Mouse (Mus musculus) erythroblast, embryonic 14.5 days (primary cell): ENCODE results near the gene Rhbg. TPM values are rescaled to one million over a fixed set of nuclear protein-coding genes. Genes with fewer than 3 reads are reported as not detected.

Experiments used
- H3K27me3 ChIP-seq: 2 replicates; pipeline ENCODE4 v1.6.1; 2012; ENCODE audit warnings: inconsistent platforms; ENCODE audit not compliant: control insufficient read depth
- H3K36me3 ChIP-seq: 2 replicates; pipeline ENCODE4 v1.6.1; 2012; ENCODE audit warnings: mild to moderate bottlenecking, inconsistent platforms; ENCODE audit not compliant: control insufficient read depth
- H3K4me1 ChIP-seq: 2 replicates; pipeline ENCODE4 v1.6.1; 2012; ENCODE audit warnings: inconsistent platforms; ENCODE audit not compliant: control insufficient read depth
- H3K4me3 ChIP-seq: replicated peaks from 2 replicates; pipeline ENCODE3; 2012; ENCODE audit warnings: moderate library complexity, mild to moderate bottlenecking, inconsistent platforms
- H3K9me3 ChIP-seq: 2 replicates; pipeline ENCODE4 v1.6.1; 2012; ENCODE audit warnings: low read length, inconsistent platforms, mixed read lengths; ENCODE audit not compliant: control insufficient read depth
- GATA1 ChIP-seq: IDR thresholded peaks from 2 replicates; pipeline ENCODE4 v1.6.1; 2012; ENCODE audit warnings: low read length, inconsistent platforms, mixed read lengths
- TAL1 ChIP-seq: IDR thresholded peaks from 3 replicates; pipeline ENCODE4 v1.6.1; 2012; ENCODE audit warnings: low read length, inconsistent platforms, mixed read lengths
- polyA plus RNA-seq: library from polyadenylated mRNA; stranded (reverse); fragments of >175 nt; gene quantifications from 2 replicates; pipeline ENCODE4 v1.2.3, GENCODE M21; 2012

Gene Rhbg
- polyA plus RNA-seq, 1 experiment, result not detected

DNA sequence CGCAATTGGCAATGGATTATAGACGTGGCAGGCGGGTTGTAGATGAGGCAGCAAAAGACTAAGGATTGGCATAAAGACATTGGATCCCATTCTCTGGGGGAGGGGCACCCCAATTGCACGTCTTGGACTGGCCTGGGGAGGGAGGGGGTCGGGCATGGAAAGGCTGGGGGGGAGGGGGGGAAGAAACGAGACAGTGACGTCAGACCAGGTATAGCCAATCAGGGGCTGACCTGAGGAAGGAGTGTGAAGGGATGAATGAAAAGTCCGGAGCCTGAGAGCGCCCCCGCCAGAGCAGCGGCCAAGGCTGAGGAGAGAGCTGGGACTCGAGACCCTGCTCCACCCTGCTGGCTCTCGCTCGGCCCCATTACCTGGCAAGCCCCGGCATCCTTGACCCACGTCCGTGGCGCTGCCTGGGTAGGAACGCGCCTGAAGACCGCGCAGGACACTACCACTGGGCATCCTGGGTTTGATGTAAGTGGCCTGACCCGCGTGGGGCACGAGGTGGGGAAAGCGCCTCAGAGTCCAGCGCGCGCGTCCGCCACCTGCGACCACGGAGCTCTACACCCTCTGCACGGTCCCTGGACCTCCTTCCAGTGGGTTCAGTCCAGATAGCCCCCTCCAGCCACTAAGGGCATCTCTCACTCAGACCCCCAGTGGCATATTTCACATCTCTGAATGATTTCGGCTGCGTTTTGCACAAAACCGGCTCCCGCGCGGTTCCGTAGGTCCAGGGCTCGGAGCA is 40.1 kb downstream of the Rhbg start:
- H3K27me3 ChIP-seq, result peaks cover 98% of the 10 kb centered on the region
- no peak overlapping the region for H3K4me3 ChIP-seq
- peaks cover 15% of the 10 kb centered on the region; the same call in 1 of the 2 replicates for H3K9me3 ChIP-seq
- H3K4me1 ChIP-seq, result peaks cover 26% of the 10 kb centered on the region
- TF ChIP-seq TAL1 (no peak), GATA1 (no peak)
- H3K36me3 ChIP-seq, result no peaks in the 10 kb centered on the region

DNA sequence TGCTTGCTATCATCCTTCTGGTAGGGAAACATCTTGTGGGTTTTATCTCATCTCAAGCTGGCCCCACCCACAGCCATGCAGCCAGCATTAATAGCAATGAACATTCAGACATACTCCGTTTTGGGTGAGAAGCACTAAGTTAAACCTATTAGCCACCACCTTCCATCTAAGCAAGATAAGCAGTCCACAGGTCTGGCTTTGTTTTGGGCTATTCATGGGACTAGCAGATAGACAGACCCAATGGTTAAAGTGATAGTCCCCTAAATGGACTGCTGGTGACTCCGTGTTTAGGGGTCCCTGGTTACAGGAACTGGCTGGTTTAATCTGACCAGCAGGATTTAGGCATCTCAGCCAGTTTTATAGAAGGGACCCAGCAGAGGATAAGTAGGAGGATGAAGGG is 41.5 kb downstream of the Rhbg start:
- H3K4me1 ChIP-seq, result peaks cover 26% of the 10 kb centered on the region
- H3K36me3 ChIP-seq, result no peaks in the 10 kb centered on the region
- H3K9me3 ChIP-seq, result peaks cover 15% of the 10 kb centered on the region; the same call in 1 of the 2 replicates
- H3K27me3 ChIP-seq, result peaks cover 98% of the 10 kb centered on the region
- H3K4me3 ChIP-seq, result no peak overlapping the region
- TF ChIP-seq TAL1, result no peak
- TF ChIP-seq GATA1, result no peak

DNA sequence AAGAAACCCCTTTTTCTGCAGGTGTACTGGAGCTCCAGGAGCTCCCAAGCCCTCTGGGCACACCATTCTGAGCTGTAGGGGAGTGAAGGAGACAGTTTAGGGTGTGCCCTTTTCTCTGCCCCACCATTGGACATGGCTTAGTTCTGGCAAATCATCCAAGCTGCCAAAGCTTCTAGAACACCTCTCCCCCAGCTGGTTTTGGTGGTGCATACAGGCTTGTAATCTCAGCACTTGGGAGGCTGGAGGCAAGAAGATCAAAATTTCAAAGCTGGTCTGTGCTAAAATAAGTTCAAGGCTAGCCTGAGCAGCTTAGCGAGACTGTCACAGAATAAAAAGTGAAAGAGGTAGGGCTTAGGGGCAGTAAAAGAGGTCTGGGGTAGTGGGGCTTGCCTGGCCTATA is 42.2 kb downstream of the Rhbg start:
- peaks cover 15% of the 10 kb centered on the region; the same call in 1 of the 2 replicates for H3K9me3 ChIP-seq
- TF ChIP-seq GATA1 (no peak), TAL1 (no peak)
- peaks cover 26% of the 10 kb centered on the region for H3K4me1 ChIP-seq
- no peak overlapping the region for H3K4me3 ChIP-seq
- H3K27me3 ChIP-seq, result peaks cover 98% of the 10 kb centered on the region
- H3K36me3 ChIP-seq, result no peaks in the 10 kb centered on the region

DNA sequence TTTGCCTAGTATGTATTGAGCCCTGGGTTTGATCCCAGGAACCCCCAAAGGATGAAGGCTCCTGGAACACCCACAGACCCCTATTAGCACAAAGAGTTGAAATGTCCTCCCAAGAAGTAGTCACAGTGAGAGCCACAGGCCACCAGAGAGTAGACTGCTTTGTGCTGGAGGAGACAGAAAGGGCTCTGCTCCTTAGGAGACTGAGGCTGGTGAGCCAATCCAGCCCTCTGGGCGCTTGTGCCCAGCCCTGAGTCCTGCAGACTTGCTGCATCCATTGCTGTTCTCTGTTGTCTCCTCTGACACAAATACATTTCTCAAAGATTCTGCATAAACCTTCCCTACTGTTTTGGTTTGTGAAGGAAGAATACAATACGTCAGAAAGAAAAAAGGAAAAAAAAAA is 43.6 kb downstream of the Rhbg start:
- Histone ChIP-seq H3K36me3 (no peaks in the 10 kb centered on the region), H3K4me3 (no peak overlapping the region), H3K27me3 (peaks cover 98% of the 10 kb centered on the region), H3K9me3 (peaks cover 14% of the 10 kb centered on the region; the same call in 1 of the 2 replicates), H3K4me1 (peaks cover 26% of the 10 kb centered on the region)
- TF ChIP-seq TAL1 (no peak), GATA1 (no peak)

DNA sequence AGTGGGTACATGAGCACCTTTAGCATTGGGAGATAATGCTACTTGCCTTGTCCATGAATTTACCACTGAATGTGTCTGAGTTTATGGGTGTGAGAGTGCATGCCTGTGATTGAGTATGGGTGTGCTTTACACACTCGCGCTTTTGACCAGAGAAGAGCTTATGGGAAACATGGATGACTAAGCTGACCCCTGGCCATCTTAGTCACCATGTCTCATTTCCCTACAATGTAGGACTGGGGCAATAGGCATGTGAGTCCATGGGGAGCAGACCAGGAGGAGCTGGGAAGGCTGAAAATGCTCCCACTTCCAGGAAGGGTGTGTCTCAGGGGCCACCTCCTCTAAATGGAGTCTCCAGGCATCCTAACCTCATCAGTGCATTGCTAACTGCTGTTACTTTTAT is 44.4 kb downstream of the Rhbg start:
- H3K4me1 ChIP-seq, result peaks cover 20% of the 10 kb centered on the region
- TF ChIP-seq TAL1, result no peak
- TF ChIP-seq GATA1, result no peak
- H3K4me3 ChIP-seq, result no peak overlapping the region
- peaks cover 9% of the 10 kb centered on the region; the same call in 1 of the 2 replicates for H3K9me3 ChIP-seq
- no peaks in the 10 kb centered on the region for H3K36me3 ChIP-seq
- peaks cover 98% of the 10 kb centered on the region for H3K27me3 ChIP-seq

DNA sequence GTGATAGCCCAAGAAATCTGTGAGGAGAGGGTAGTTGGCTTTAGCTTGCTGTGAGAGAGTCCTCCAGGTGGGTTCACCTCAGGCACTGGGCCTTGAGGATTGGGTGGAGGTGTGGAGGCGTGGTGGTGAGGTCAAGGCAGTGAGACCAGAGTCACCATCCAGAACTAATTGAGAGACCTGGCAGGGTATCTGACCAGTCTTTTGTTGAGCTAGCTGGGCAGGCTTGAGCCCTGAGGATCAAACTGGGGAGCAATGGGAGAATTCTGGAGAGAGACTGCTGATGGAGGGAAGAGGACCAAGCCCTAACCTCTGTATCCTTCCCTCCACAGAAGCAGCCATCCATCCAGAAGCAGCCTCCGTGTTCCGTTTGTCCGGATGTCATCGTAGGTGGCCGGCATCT is 45.2 kb downstream of the Rhbg start:
- TF ChIP-seq GATA1 (no peak), TAL1 (no peak)
- peaks cover 98% of the 10 kb centered on the region for H3K27me3 ChIP-seq
- no peaks in the 10 kb centered on the region for H3K36me3 ChIP-seq
- no peak overlapping the region for H3K4me3 ChIP-seq
- peaks cover under 1% of the 10 kb centered on the region; the same call in 1 of the 2 replicates for H3K9me3 ChIP-seq
- peaks cover 15% of the 10 kb centered on the region for H3K4me1 ChIP-seq

DNA sequence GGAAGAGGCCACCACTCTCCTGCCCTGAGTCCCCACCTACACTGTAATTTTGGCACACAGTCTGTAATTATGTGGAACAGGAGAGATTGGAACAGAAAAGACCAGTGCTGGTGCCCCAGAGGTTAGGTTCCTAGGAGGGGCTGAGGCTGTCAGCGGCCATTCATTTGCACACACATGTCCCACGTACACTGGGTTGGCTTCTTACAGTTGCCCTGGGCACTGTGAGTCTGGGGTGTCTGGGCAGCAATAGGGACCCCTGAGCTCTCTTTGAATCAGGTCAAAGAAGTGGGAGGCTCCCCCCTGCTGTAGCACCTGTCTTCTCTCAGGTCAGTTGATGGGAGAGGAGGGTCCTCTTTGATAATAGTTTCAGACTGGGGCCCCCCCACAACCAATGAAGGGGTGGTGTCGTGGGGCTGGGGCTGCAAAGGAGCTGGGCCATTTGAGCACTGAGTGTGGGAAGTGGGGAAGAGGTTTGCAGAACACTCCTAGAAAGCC is 46.2 kb downstream of the Rhbg start:
- Histone ChIP-seq H3K4me3 (no peak overlapping the region), H3K27me3 (peaks cover 98% of the 10 kb centered on the region), H3K4me1 (peaks cover 12% of the 10 kb centered on the region), H3K36me3 (no peaks in the 10 kb centered on the region), H3K9me3 (no peaks in the 10 kb centered on the region)
- TF ChIP-seq TAL1 (no peak), GATA1 (no peak)

DNA sequence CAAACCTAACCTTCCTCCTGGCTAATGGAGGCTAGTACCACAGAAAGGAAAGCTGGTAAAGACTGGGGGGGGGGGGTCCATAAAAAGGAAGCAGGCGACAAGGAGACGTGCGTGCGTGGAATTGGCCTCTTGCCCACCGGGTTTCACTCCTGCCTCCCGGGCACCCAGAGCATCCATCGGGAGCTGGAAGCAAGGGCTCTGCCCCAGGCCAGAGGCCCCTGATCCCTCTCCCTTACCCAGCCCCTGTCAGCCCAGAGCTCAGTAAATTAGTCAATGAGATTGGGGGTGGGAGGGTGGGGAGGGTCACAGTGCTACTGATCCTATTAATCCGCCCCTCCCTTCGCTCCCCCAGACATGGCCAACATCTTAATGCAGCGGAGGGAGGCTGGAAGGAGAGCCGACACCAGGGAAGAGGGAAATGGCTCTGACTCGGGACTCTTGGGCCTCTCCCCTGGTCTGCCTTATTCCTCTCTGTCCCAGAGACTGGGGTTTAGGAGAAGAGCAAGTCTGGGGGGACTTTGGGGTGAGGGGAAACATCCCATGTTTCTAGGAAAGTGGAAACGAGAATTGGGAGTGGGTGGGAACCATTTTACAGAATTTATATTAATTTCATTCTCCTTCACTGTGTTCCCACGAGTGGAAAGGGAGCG is 46.9 kb downstream of the Rhbg start:
- Histone ChIP-seq H3K4me3 (no peak overlapping the region), H3K4me1 (peaks cover 7% of the 10 kb centered on the region), H3K36me3 (no peaks in the 10 kb centered on the region), H3K27me3 (peaks cover 100% of the 10 kb centered on the region), H3K9me3 (no peaks in the 10 kb centered on the region)
- TF ChIP-seq TAL1, result no peak
- TF ChIP-seq GATA1, result no peak

DNA sequence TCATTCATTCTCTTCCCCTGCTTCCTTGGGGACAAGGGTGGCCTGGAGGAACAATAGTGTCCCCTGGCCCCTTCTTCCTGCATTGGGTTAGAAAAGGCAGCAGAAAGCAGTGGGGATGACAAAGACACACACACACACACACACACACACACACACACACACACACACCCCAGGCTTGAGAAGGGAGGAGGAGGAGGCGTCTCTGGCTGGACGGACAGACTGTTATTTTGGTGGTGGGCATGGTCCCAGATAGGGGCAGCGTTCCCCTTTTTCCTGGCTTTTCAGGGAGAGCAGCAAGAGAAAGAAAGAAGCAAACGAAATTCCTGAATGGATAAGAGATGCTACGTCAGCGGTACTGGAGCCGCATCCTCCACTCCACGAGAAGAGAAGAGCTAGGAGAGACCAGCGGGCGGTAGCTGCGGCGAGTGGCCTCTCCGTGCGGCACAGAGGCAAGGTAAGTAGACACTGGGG is 47.6 kb downstream of the Rhbg start:
- no peak for TF ChIP-seq GATA1
- TF ChIP-seq TAL1, result no peak
- Histone ChIP-seq H3K9me3 (no peaks in the 10 kb centered on the region), H3K36me3 (no peaks in the 10 kb centered on the region), H3K27me3 (peaks cover 100% of the 10 kb centered on the region), H3K4me1 (peaks cover under 1% of the 10 kb centered on the region; the same call in 1 of the 2 replicates), H3K4me3 (no peak overlapping the region)
